Mouse (Mus musculus) limb, embryonic 12.5 days (tissue): Measurements from ENCODE around the gene Lcn8. TPM values are rescaled to one million over a fixed set of nuclear protein-coding genes. Genes with fewer than 3 reads are reported as not detected.

Experiments used
- polyA plus RNA-seq: library from polyadenylated mRNA; unstranded; fragments of >200 nt; fragmentation: Nextera tagmentation; extraction: Ambion mirVana; gene quantifications from 2 replicates; pipeline ENCODE4 v1.2.1, GENCODE M21; 2016

The Lcn8 gene
- polyA plus RNA-seq, 1 experiment from 2014 or later: not detected

Other genes starting within 250 kb of the Lcn8 start
- not detected in 2 replicates for gene Fut7, start 229.9 kb upstream of the Lcn8 start, polyA plus RNA-seq
- 3.5 and 5.3 TPM in 2 replicates for gene Abca2, start 224.4 kb upstream of the Lcn8 start, polyA plus RNA-seq
- gene Clic3, start 196.3 kb upstream of the Lcn8 start, polyA plus RNA-seq: 0.68 and 1.0 TPM in 2 replicates
- gene Paxx, start 192.0 kb upstream of the Lcn8 start, polyA plus RNA-seq: 23.2 and 23.6 TPM in 2 replicates
- gene Ptgds, start 183.1 kb upstream of the Lcn8 start, polyA plus RNA-seq: 0.35 and 0.50 TPM in 2 replicates
- gene Lcn12, start 159.2 kb upstream of the Lcn8 start, polyA plus RNA-seq: not detected in 2 replicates
- 68.4 and 76.8 TPM in 2 replicates for gene Fbxw5, start 152.4 kb upstream of the Lcn8 start, polyA plus RNA-seq
- gene C8g, start 151.4 kb upstream of the Lcn8 start, polyA plus RNA-seq: 4.0 and 6.1 TPM in 2 replicates
- gene Traf2, start 106.2 kb upstream of the Lcn8 start, polyA plus RNA-seq: 36.9 and 39.2 TPM in 2 replicates
- 320 and 329 TPM in 2 replicates for gene Edf1, start 95.3 kb upstream of the Lcn8 start, polyA plus RNA-seq
- 2.3 and 3.0 TPM in 2 replicates for gene Mamdc4, start 78.3 kb upstream of the Lcn8 start, polyA plus RNA-seq
- 183 and 184 TPM in 2 replicates for gene Phpt1, start 77.9 kb upstream of the Lcn8 start, polyA plus RNA-seq
- 0.08 and 0.23 TPM in 2 replicates for gene Ajm1, start 71.4 kb upstream of the Lcn8 start, polyA plus RNA-seq
- 81.3 and 83.0 TPM in 2 replicates for gene Rabl6, start 44.6 kb upstream of the Lcn8 start, polyA plus RNA-seq
- gene Ccdc183, start 35.4 kb upstream of the Lcn8 start, polyA plus RNA-seq: 0.18 and 0.27 TPM in 2 replicates
- 21.9 and 22.6 TPM in 2 replicates for gene Tmem141, start 31.1 kb upstream of the Lcn8 start, polyA plus RNA-seq
- 0.40 and 0.68 TPM in 2 replicates for gene Fcna, start 25.1 kb upstream of the Lcn8 start, polyA plus RNA-seq
- gene Lcn5, start 4.8 kb downstream of the Lcn8 start, polyA plus RNA-seq: not detected in 2 replicates
- gene Lcn6, start 23.7 kb downstream of the Lcn8 start, polyA plus RNA-seq: not detected in 2 replicates
- gene Lcn10, start 29.6 kb downstream of the Lcn8 start, polyA plus RNA-seq: not detected in 2 replicates
- gene Obp2a, start 46.9 kb downstream of the Lcn8 start, polyA plus RNA-seq: not detected in 2 replicates
- gene Bmyc, start 53.6 kb downstream of the Lcn8 start, polyA plus RNA-seq: 91.2 and 91.3 TPM in 2 replicates
- gene Obp2b, start 83.9 kb downstream of the Lcn8 start, polyA plus RNA-seq: not detected in 2 replicates
- gene Lcn3, start 112.4 kb downstream of the Lcn8 start, polyA plus RNA-seq: not detected in 2 replicates
- gene Lcn11, start 123.9 kb downstream of the Lcn8 start, polyA plus RNA-seq: not detected in 2 replicates
- not detected in 2 replicates for gene Gm13539, start 129.1 kb downstream of the Lcn8 start, polyA plus RNA-seq
- gene Glt6d1, start 162.7 kb downstream of the Lcn8 start, polyA plus RNA-seq: not detected in 2 replicates
- gene Lcn9, start 170.0 kb downstream of the Lcn8 start, polyA plus RNA-seq: not detected in 2 replicates
- gene Sohlh1, start 194.1 kb downstream of the Lcn8 start, polyA plus RNA-seq: 0.16 TPM in 1 of 2 replicates, not detected in the other
- 0.34 and 0.49 TPM in 2 replicates for gene Kcnt1, start 210.6 kb downstream of the Lcn8 start, polyA plus RNA-seq